Mouse (Mus musculus): ENCODE data around the gene Cpsf7. TPM values are rescaled to one million over a fixed set of nuclear protein-coding genes. Genes with fewer than 3 reads are reported as not detected.
"Not testable (repeated sequence)": the region's sequence is repeated elsewhere in the genome, so short reads cannot be mapped to it uniquely, and the experiment has no call there.

Gene Cpsf7
- polyA plus RNA-seq, 1 experiment from 2014 or later, result 60.3 TPM

DNA sequence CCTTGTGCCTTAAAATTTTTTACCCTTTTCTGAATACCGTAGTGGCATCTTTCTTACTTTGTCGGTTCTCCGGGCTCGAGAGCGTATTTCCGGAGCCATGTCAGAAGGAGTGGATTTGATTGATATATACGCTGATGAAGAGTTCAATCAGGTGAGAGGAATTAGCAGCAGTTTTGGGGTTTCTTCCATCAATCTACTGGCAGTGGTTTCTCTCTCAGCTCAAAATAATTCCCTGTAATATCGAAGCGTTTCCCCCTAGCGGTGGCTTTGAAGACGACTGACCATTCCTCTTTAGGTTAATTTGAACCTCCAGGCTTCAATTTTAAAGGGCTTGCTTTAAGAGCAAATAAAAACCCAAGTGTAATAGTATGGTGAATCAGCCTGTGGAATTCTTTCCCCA, 844 bp downstream of the Cpsf7 start, which contains the start of gene Sdhaf2:
Gene Sdhaf2 (minus strand): TSS at position 233 of the 400 bp plus-strand sequence.
- H3K27me3 ChIP-seq (ENCODE audit: insufficient read depth, low read length), result no peaks in the 10 kb centered on the region
- no peak for ATAC-seq (ENCODE audit: insufficient read depth)
- peak within 1 kb of the TSS; percentile 92 for H3K4me3 ChIP-seq (ENCODE audit: low read depth, low read length)
- H3K9ac ChIP-seq, result peak within 1 kb of the TSS; percentile 98
- peaks cover 8% of the 10 kb centered on the region; the same call in 1 of the 2 replicates for H3K4me1 ChIP-seq (ENCODE audit: insufficient read depth)
- peak; percentile 88 for DNase-seq
- WGBS, result 0% methylated on average over 11 of the region's 11 CpGs
- H3K27ac ChIP-seq (ENCODE audit: low read depth), result peak within 1 kb of the TSS; percentile 98
- H3K9me3 ChIP-seq (ENCODE audit: low read depth, low read length), result no peaks in the 10 kb centered on the region
- peak; percentile 68 for TF ChIP-seq CTCF (IDR thresholded peaks at IDR 0.05; ENCODE audit: low read depth)
- peak within 1 kb of the TSS; percentile 76 for H3K4me2 ChIP-seq
- H3K36me3 ChIP-seq (ENCODE audit: insufficient read depth), result peaks cover 34% of the 10 kb centered on the region

GRCm38 (mm10) chr19:10530082-10530481, 5.0 kb downstream of the Cpsf7 start:
- H3K9ac ChIP-seq, result no peak overlapping the region
- H3K27me3 ChIP-seq (ENCODE audit: insufficient read depth, low read length), result no peaks in the 10 kb centered on the region
- WGBS, result 90% methylated on average over 1 of the region's 1 CpGs
- H3K9me3 ChIP-seq (ENCODE audit: low read depth, low read length), result no peaks in the 10 kb centered on the region
- TF ChIP-seq CTCF (IDR thresholded peaks at IDR 0.05; ENCODE audit: low read depth), result 0 out of 2 replicates have a peak, but pooled peaks have one; percentile 11
- H3K4me1 ChIP-seq (ENCODE audit: insufficient read depth), result peaks cover 8% of the 10 kb centered on the region; the same call in 1 of the 2 replicates
- peaks cover 68% of the 10 kb centered on the region for H3K36me3 ChIP-seq (ENCODE audit: insufficient read depth)
- no peak for DNase-seq
- no peak for ATAC-seq (ENCODE audit: insufficient read depth)
- H3K27ac ChIP-seq (ENCODE audit: low read depth), result no peak overlapping the region
- no peak overlapping the region for H3K4me3 ChIP-seq (ENCODE audit: low read depth, low read length)
- no peak overlapping the region for H3K4me2 ChIP-seq

- H3K27ac ChIP-seq (ENCODE audit: low read depth), result no peak overlapping the region
- no peak overlapping the region for H3K4me2 ChIP-seq
- H3K36me3 ChIP-seq (ENCODE audit: insufficient read depth), result peaks cover 93% of the 10 kb centered on the region
- H3K27me3 ChIP-seq (ENCODE audit: insufficient read depth, low read length), result no peaks in the 10 kb centered on the region
- no peaks in the 10 kb centered on the region for H3K4me1 ChIP-seq (ENCODE audit: insufficient read depth)
- DNase-seq, result no peak
- no peaks in the 10 kb centered on the region for H3K9me3 ChIP-seq (ENCODE audit: low read depth, low read length)
- TF ChIP-seq CTCF (IDR thresholded peaks at IDR 0.05; ENCODE audit: low read depth), result no peak
- no peak for ATAC-seq (ENCODE audit: insufficient read depth)
- H3K4me3 ChIP-seq (ENCODE audit: low read depth, low read length), result no peak overlapping the region
- 90% methylated on average over 5 of the region's 5 CpGs for WGBS
- no peak overlapping the region for H3K9ac ChIP-seq
Measured at GRCm38 (mm10) chr19:10539454-10539853, 14.4 kb downstream of the Cpsf7 start.

DNA sequence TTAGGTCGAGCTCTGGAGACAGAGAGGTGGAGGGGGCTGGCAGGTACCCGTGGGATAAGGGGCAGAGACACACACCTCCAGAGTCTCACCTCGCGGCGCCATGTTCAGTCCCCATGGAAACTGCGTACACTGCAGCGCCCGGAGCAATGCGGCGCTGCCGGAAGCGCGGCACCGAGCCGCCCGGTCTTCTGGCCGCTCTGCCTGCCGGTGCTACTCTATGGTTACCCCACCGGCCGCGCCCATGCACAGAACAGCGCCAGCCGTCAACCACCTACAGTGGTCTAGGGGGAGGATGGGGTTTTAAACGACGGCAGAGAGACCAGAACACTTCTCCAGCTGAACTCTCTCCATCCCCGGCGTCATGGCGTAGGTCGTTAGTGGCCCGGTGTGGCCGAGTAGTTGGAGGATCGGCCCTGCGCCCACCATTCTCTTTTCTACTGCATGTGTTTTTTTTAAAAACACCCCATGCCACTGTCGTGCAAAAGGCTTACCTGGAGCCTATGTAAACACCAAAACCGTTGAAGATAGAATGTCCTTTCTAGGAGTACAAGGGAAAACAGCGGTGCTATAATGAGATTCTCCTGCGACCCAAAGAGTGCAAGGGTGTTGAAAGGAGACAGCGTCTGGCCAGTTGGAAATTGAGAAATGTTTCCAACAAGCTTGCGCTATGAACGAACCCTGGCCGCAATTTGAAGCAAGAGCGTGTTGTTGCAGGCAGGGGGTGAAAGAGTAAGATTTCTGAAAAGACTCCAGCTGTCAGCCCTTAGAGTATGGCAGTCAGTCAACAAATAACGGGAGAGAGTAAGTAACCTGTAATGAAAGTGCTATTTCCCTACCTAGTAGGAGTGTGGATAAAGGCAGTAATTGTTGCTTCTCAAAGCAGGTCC, 30.8 kb downstream of the Cpsf7 start, which contains the start of gene Tmem216:
Gene Tmem216 (minus strand): TSS at position 615 of the 887 bp plus-strand sequence.
- WGBS, result 1% methylated on average over 43 of the region's 43 CpGs
- H3K4me1 ChIP-seq (ENCODE audit: insufficient read depth), result 0 out of 2 replicates have a peak, but pooled peaks cover 6% of the 10 kb centered on the region
- TF ChIP-seq CTCF (IDR thresholded peaks at IDR 0.05; ENCODE audit: low read depth), result peak; percentile 17; the same call in 1 of the 2 replicates
- peak within 1 kb of the TSS; percentile 64 for H3K9ac ChIP-seq
- DNase-seq (peak; percentile 90), ATAC-seq (ENCODE audit: insufficient read depth) (peak; percentile 99)
- peaks cover 18% of the 10 kb centered on the region for H3K36me3 ChIP-seq (ENCODE audit: insufficient read depth)
- peak within 1 kb of the TSS; percentile 66 for H3K4me3 ChIP-seq (ENCODE audit: low read depth, low read length)
- H3K27me3 ChIP-seq (ENCODE audit: insufficient read depth, low read length), result no peaks in the 10 kb centered on the region
- peak within 1 kb of the TSS; percentile 89 for H3K4me2 ChIP-seq
- H3K9me3 ChIP-seq (ENCODE audit: low read depth, low read length), result no peaks in the 10 kb centered on the region
- peak within 1 kb of the TSS; percentile 58 for H3K27ac ChIP-seq (ENCODE audit: low read depth)

DNA sequence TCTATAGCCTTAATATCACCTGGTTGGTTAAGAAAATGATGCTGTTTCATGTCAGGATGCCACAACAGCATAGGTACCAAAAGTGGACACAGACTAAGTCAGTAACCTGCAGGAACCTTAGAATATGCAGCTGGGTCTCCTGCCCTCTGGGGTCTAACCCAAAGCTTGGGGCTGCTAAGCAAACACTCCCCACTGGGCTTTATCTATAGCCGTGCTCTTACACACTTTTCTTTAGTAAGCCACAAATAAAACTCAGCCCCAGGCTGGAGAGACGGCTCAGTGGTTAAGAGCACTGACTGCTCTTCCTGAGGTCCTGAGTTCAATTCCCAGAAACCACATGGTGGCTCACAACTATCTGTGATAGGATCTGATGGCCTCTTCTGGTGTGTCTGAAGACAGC, 31.9 kb downstream of the Cpsf7 start:
- WGBS, result 50% methylated on average over 2 of the region's 2 CpGs
- ATAC-seq (ENCODE audit: insufficient read depth) (no peak), DNase-seq (no peak)
- H3K4me1 ChIP-seq (ENCODE audit: insufficient read depth), result 0 out of 2 replicates have a peak, but pooled peaks cover 6% of the 10 kb centered on the region
- H3K36me3 ChIP-seq (ENCODE audit: insufficient read depth), result peaks cover 7% of the 10 kb centered on the region
- H3K4me3 ChIP-seq (ENCODE audit: low read depth, low read length), result no peak overlapping the region
- no peaks in the 10 kb centered on the region for H3K9me3 ChIP-seq (ENCODE audit: low read depth, low read length)
- H3K27me3 ChIP-seq (ENCODE audit: insufficient read depth, low read length), result no peaks in the 10 kb centered on the region
- no peak overlapping the region for H3K9ac ChIP-seq
- no peak for TF ChIP-seq CTCF (IDR thresholded peaks at IDR 0.05; ENCODE audit: low read depth)
- H3K4me2 ChIP-seq, result no peak overlapping the region
- H3K27ac ChIP-seq (ENCODE audit: low read depth), result no peak overlapping the region

DNA sequence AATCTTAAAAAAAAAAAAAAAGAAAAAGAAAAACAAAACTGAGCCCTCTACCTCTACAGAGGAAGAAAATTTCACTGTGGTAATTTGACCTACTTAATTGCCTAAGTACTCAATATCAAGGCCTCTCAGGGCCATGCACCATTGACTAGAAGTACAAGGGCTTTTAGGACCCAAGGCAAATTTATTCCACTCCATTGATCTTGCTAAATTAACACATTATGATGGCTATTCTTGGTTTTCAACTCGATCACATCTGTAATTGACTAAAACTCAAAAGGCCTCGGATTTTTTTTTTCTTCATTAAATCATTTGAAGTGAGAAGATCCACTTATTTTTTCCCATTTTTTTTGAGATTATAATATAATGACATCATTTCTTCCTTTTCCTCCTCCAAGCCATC, 32.4 kb downstream of the Cpsf7 start:
- no peak overlapping the region for H3K27ac ChIP-seq (ENCODE audit: low read depth)
- H3K4me1 ChIP-seq (ENCODE audit: insufficient read depth), result 0 out of 2 replicates have a peak, but pooled peaks cover 6% of the 10 kb centered on the region
- H3K36me3 ChIP-seq (ENCODE audit: insufficient read depth), result peaks cover 4% of the 10 kb centered on the region; the same call in 1 of the 2 replicates
- no peak for DNase-seq
- H3K9ac ChIP-seq, result no peak overlapping the region
- H3K4me3 ChIP-seq (ENCODE audit: low read depth, low read length), result no peak overlapping the region
- no peaks in the 10 kb centered on the region for H3K9me3 ChIP-seq (ENCODE audit: low read depth, low read length)
- no peak for ATAC-seq (ENCODE audit: insufficient read depth)
- WGBS, result 76% methylated on average over 2 of the region's 2 CpGs
- no peak for TF ChIP-seq CTCF (IDR thresholded peaks at IDR 0.05; ENCODE audit: low read depth)
- H3K4me2 ChIP-seq, result no peak overlapping the region
- no peaks in the 10 kb centered on the region for H3K27me3 ChIP-seq (ENCODE audit: insufficient read depth, low read length)

DNA sequence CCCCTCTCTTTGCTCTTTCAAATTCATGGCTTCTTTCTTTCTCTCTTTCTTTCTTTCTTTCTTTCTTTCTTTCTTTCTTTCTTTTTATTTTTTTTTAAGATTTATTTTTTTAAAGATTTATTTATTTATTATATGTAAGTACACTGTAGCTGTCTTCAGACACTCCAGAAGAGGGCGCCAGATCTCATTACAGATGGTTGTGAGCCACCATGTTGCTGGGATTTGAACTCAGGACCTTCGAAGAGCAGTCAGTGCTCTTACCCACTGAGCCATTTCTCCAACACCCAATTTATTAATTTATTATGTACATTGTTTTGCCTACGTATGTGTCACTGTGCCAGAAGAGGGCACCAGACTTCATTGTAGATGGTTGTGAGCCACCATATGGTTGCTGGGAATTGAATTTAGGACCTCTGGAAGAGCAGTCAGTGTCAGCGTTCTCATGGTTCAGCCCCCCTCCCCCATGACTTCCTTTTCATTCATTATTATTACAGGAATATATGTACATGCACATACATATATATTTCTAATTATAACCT, 32.8 kb downstream of the Cpsf7 start:
- not testable (repeated sequence) for DNase-seq; H3K9me3 ChIP-seq (ENCODE audit: low read depth, low read length); H3K9ac ChIP-seq; H3K27ac ChIP-seq (ENCODE audit: low read depth); H3K4me2 ChIP-seq; H3K4me3 ChIP-seq (ENCODE audit: low read depth, low read length); H3K36me3 ChIP-seq (ENCODE audit: insufficient read depth); H3K4me1 ChIP-seq (ENCODE audit: insufficient read depth); ATAC-seq (ENCODE audit: insufficient read depth); H3K27me3 ChIP-seq (ENCODE audit: insufficient read depth, low read length)
- 67% methylated on average over 4 of the region's 4 CpGs for WGBS
- TF ChIP-seq CTCF (IDR thresholded peaks at IDR 0.05; ENCODE audit: low read depth), result peak; percentile 9; the same call in 1 of the 2 replicates

Data from lung, embryonic 14.5 days (tissue).